Mouse (Mus musculus): ENCODE results near the gene Itgav. TPM values are rescaled to one million over a fixed set of nuclear protein-coding genes. Genes with fewer than 3 reads are reported as not detected.

Itgav gene
- polyA plus RNA-seq, 1 experiment from 2014 or later = 105 TPM

DNA sequence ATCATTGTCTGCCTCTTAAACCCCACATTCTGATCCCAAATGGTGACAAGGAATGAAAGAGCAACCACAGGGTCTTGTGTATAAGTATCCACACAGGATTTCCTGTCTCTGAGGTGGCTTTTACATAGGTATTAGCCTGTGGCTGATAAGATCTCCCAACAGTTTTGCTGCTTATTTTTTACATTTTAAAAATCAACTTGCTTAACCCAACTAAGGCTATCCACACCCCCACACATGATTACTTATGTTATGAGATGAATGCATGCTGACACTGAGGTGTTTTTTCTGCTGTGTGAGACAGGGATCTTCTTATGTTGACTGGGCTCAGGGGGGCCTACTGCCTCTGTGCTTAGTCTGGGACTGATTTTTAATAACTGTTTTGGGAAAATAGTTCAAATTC is 1.3 kb upstream of the Itgav start:
- no peaks in the 10 kb centered on the region for H3K27me3 ChIP-seq (replicated peaks; ENCODE audit: control insufficient read depth, insufficient read depth, low read length)
- H3K4me2 ChIP-seq (ENCODE audit: low read depth, low read length) = peak overlapping the region; percentile 60; the same call in 1 of the 2 replicates
- no peaks in the 10 kb centered on the region for H3K9me3 ChIP-seq (ENCODE audit: control insufficient read depth, low read length)
- H3K27ac ChIP-seq (replicated peaks; ENCODE audit: low read depth, low read length) = 0 out of 2 replicates have a peak overlapping the region, but pooled peaks have one; percentile 97
- peaks cover 13% of the 10 kb centered on the region for H3K4me1 ChIP-seq (ENCODE audit: control insufficient read depth, insufficient read depth, low read length)
- DNase-seq (ENCODE audit: low spot score) = no peak
- H3K36me3 ChIP-seq (ENCODE audit: control insufficient read depth, insufficient read depth, low read length) = no peaks in the 10 kb centered on the region
- H3K9ac ChIP-seq (ENCODE audit: low read depth, low read length) = no peak overlapping the region
- H3K4me3 ChIP-seq (ENCODE audit: low read depth, low read length) = no peak overlapping the region
- no peak for ATAC-seq (ENCODE audit: low read depth)

DNA sequence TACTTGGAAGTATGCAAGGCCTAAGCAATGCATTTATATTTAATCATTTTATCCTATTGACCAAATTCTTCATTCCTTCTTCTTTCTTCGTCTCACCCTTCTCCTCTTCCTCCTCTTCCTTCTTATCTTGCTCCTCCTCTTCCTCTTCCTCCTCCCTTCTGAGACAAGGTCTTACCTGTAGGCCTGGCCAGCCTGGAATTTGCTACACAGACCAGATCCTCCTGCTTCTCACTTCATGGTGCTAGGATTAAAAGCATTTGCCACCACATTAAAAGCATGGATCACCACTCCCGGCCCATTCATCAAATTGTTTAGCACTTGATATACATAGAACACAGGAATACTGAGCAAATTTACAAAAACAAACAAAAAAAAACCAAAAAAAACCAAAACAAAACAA is 851 bp upstream of the Itgav start:
- H3K9me3 ChIP-seq (ENCODE audit: control insufficient read depth, low read length) = no peaks in the 10 kb centered on the region
- no peaks in the 10 kb centered on the region for H3K27me3 ChIP-seq (replicated peaks; ENCODE audit: control insufficient read depth, insufficient read depth, low read length)
- peak overlapping the region; percentile 95 for H3K9ac ChIP-seq (ENCODE audit: low read depth, low read length)
- ATAC-seq (ENCODE audit: low read depth) (no peak), DNase-seq (ENCODE audit: low spot score) (no peak)
- H3K4me3 ChIP-seq (ENCODE audit: low read depth, low read length) = peak overlapping the region; percentile 83
- H3K4me1 ChIP-seq (ENCODE audit: control insufficient read depth, insufficient read depth, low read length) = peaks cover 13% of the 10 kb centered on the region
- WGBS = 27% methylated on average over 2 of the region's 2 CpGs
- H3K4me2 ChIP-seq (ENCODE audit: low read depth, low read length) = peak overlapping the region; percentile 60
- H3K27ac ChIP-seq (replicated peaks; ENCODE audit: low read depth, low read length) = peak overlapping the region; percentile 97
- H3K36me3 ChIP-seq (ENCODE audit: control insufficient read depth, insufficient read depth, low read length) = no peaks in the 10 kb centered on the region

DNA sequence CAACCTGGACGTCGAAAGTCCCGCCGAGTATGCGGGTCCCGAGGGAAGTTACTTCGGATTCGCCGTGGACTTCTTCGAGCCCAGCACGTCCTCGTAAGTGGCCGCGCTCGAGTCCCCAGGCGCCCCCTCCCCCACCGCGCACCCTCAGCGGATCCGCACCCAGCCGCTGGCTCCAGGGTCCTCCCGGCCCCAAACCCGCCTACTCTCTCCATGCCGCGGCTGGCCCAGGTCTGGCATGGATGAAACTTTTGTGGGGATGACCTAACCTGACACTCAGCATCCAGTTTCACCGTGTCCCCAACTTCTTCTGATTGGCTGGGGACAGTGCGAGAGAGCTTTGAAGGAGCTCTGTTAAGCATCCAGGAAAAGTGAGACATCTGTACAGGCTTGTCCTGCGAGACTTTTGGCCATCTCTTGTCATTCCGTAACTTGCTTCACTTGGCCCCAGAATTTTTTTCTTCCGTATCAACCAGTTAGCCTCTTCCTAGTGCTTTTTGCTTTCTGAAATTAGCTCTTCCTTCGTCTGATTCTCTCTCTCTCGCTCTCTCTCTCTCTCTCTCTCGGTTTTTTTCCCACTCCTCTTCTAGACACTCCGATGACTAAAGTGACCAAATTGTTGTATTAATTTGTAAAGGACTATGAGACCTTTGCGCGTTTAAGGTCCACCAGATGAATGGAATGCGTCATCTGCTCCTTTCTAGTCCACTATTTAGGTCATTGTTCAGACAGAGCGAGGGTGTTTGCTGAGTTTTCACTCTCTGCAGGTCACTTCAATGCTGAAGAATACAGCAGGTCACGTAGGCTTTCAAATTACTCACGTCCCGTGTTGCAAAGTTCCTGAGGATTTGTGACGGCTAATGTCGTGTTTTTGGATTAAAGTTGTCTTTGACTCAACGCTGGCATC is 882 bp downstream of the Itgav start:
- Histone ChIP-seq H3K27me3 (replicated peaks; ENCODE audit: control insufficient read depth, insufficient read depth, low read length) (no peaks in the 10 kb centered on the region), H3K9me3 (ENCODE audit: control insufficient read depth, low read length) (no peaks in the 10 kb centered on the region), H3K4me1 (ENCODE audit: control insufficient read depth, insufficient read depth, low read length) (peaks cover 13% of the 10 kb centered on the region), H3K4me3 (ENCODE audit: low read depth, low read length) (peak overlapping the region; percentile 83), H3K4me2 (ENCODE audit: low read depth, low read length) (peak overlapping the region; percentile 60), H3K36me3 (ENCODE audit: control insufficient read depth, insufficient read depth, low read length) (no peaks in the 10 kb centered on the region), H3K27ac (replicated peaks; ENCODE audit: low read depth, low read length) (peak overlapping the region; percentile 97), H3K9ac (ENCODE audit: low read depth, low read length) (peak overlapping the region; percentile 95)
- 4% methylated on average over 37 of the region's 44 CpGs for WGBS
- ATAC-seq (ENCODE audit: low read depth) (peak; percentile 45), DNase-seq (ENCODE audit: low spot score) (peak; percentile 63)

DNA sequence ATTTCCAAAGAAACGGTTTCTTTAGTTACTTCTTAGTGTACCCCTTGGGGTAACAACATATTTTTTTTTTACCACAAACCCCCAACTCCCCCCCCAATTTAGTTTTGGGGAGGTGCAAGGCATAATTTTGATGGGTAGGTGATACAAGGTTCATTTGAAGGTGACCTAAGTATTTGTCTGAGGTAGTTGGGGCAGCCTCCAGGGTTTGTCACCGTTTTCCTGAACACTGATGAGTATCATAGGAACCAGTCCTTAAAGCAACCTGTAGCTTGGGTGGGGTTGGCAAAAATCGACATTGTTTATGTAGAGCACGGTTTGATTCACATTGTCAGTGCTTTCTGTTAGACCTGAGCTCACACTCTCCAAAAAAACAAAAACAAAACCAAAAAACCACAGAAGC is 1.6 kb downstream of the Itgav start:
- H3K9ac ChIP-seq (ENCODE audit: low read depth, low read length) = peak overlapping the region; percentile 95

DNA sequence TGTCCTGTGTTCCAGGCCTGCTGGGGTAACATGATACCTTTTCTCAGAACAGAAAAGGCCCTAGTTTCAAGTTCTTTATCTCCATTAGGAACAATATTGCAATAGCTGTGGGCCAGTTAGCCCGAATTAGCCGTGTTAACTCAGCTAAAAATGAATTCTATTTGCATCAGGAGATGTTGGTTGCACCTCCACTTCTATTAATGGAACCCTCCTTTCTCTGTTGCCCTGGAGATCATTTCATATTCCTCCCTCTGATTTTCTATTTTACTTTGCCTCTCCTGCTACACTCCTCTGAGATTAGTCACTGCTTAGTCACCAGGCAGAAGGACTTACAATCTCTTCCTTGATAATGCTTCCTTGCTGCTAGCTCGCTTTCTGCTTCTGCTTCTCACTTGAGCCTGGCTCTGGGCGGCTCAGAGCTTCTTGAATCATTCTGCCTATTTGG is 4.1 kb downstream of the Itgav start:
- H3K4me1 ChIP-seq (ENCODE audit: control insufficient read depth, insufficient read depth, low read length) = peaks cover 10% of the 10 kb centered on the region
- no peaks in the 10 kb centered on the region for H3K9me3 ChIP-seq (ENCODE audit: control insufficient read depth, low read length)
- H3K4me3 ChIP-seq (ENCODE audit: low read depth, low read length) = no peak overlapping the region
- no peaks in the 10 kb centered on the region for H3K27me3 ChIP-seq (replicated peaks; ENCODE audit: control insufficient read depth, insufficient read depth, low read length)
- no peak overlapping the region for H3K9ac ChIP-seq (ENCODE audit: low read depth, low read length)
- H3K4me2 ChIP-seq (ENCODE audit: low read depth, low read length) = no peak overlapping the region
- H3K27ac ChIP-seq (replicated peaks; ENCODE audit: low read depth, low read length) = no peak overlapping the region
- ATAC-seq (ENCODE audit: low read depth) (no peak), DNase-seq (ENCODE audit: low spot score) (no peak)
- H3K36me3 ChIP-seq (ENCODE audit: control insufficient read depth, insufficient read depth, low read length) = no peaks in the 10 kb centered on the region
- 76% methylated on average over 4 of the region's 4 CpGs for WGBS

More for the DNA sequence above, 1.6 kb downstream of the Itgav start:
- 56% methylated on average over 4 of the region's 4 CpGs for WGBS
- H3K9me3 ChIP-seq (ENCODE audit: control insufficient read depth, low read length) = no peaks in the 10 kb centered on the region
- peak overlapping the region; percentile 60 for H3K4me2 ChIP-seq (ENCODE audit: low read depth, low read length)
- no peak overlapping the region for H3K27ac ChIP-seq (replicated peaks; ENCODE audit: low read depth, low read length)
- peak overlapping the region; percentile 83 for H3K4me3 ChIP-seq (ENCODE audit: low read depth, low read length)
- no peak for DNase-seq (ENCODE audit: low spot score)
- H3K36me3 ChIP-seq (ENCODE audit: control insufficient read depth, insufficient read depth, low read length) = no peaks in the 10 kb centered on the region
- no peaks in the 10 kb centered on the region for H3K27me3 ChIP-seq (replicated peaks; ENCODE audit: control insufficient read depth, insufficient read depth, low read length)
- H3K4me1 ChIP-seq (ENCODE audit: control insufficient read depth, insufficient read depth, low read length) = peaks cover 13% of the 10 kb centered on the region
- no peak for ATAC-seq (ENCODE audit: low read depth)

DNA sequence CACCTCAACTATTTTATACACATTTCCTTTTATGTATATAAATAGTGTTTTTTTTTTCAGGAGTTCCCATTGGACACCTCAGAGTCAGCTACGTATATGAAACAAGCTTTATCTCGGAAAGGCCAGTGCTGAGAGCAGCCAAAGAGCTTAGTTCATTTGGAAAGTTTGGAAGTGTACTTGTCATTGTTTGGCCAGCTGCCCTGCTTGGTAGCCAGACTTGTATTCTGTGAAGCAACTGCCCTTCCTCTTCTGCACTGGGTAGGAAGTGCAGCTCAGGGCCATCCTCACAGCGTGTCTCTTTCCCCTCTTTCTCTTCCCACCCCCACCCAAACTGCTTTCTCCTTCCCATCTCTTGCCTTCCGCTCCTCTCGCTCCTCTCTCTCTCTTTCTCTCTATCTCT is 5.1 kb downstream of the Itgav start:
- H3K27ac ChIP-seq (replicated peaks; ENCODE audit: low read depth, low read length) = no peak overlapping the region
- WGBS = 73% methylated on average over 5 of the region's 5 CpGs
- no peaks in the 10 kb centered on the region for H3K9me3 ChIP-seq (ENCODE audit: control insufficient read depth, low read length)
- DNase-seq (ENCODE audit: low spot score) (peak; percentile 68), ATAC-seq (ENCODE audit: low read depth) (no peak)
- no peak overlapping the region for H3K4me2 ChIP-seq (ENCODE audit: low read depth, low read length)
- H3K4me3 ChIP-seq (ENCODE audit: low read depth, low read length) = no peak overlapping the region
- H3K4me1 ChIP-seq (ENCODE audit: control insufficient read depth, insufficient read depth, low read length) = peaks cover 7% of the 10 kb centered on the region; the same call in 1 of the 2 replicates
- no peak overlapping the region for H3K9ac ChIP-seq (ENCODE audit: low read depth, low read length)
- no peaks in the 10 kb centered on the region for H3K27me3 ChIP-seq (replicated peaks; ENCODE audit: control insufficient read depth, insufficient read depth, low read length)
- H3K36me3 ChIP-seq (ENCODE audit: control insufficient read depth, insufficient read depth, low read length) = no peaks in the 10 kb centered on the region

DNA sequence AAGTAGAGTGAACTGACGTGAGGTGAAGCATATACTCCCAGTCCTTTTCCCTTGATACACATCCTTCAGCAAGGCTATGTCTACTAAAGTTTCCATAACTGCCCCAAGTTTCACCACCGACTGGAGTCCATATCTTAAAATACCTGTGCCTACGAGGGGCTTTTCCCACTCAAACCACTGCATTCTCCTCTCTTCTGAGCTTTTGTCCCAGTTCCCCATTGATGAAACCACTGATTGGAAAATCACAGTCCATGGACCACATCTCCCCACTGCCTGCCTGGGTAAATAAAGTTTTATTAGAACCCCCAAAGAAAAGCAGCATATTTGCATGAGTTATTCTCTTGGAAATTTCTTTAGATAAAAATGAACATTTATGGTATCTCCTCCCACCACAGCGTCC is 8.7 kb downstream of the Itgav start:
- ATAC-seq (ENCODE audit: low read depth) (no peak), DNase-seq (ENCODE audit: low spot score) (no peak)
- Histone ChIP-seq H3K27me3 (replicated peaks; ENCODE audit: control insufficient read depth, insufficient read depth, low read length) (no peaks in the 10 kb centered on the region), H3K9ac (ENCODE audit: low read depth, low read length) (no peak overlapping the region), H3K36me3 (ENCODE audit: control insufficient read depth, insufficient read depth, low read length) (peaks cover 10% of the 10 kb centered on the region), H3K4me1 (ENCODE audit: control insufficient read depth, insufficient read depth, low read length) (no peaks in the 10 kb centered on the region), H3K27ac (replicated peaks; ENCODE audit: low read depth, low read length) (no peak overlapping the region), H3K4me2 (ENCODE audit: low read depth, low read length) (no peak overlapping the region), H3K4me3 (ENCODE audit: low read depth, low read length) (no peak overlapping the region), H3K9me3 (ENCODE audit: control insufficient read depth, low read length) (no peaks in the 10 kb centered on the region)
- 90% methylated on average over 4 of the region's 4 CpGs for WGBS

DNA sequence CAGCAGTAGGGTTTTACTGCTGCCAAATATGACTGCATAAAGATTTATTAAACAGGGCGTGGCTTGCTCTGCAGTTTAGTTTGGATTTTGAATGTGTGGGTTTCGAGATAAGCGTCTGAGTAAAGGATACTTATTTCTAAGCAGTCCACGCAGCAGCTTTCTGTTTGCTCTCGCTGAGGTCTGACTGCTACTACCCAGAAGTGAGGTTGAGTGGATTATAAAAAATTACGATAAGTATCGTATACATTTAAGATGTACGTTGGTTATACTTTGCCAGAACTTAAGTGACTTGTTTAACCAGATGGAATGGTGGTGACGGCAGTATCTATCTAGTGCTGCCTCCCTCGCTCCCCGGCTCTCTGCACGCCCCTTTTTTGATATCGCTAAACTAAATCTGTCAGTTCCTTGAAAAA is 9.8 kb downstream of the Itgav start:
- Histone ChIP-seq H3K4me1 (ENCODE audit: control insufficient read depth, insufficient read depth, low read length) (no peaks in the 10 kb centered on the region), H3K4me2 (ENCODE audit: low read depth, low read length) (no peak overlapping the region), H3K36me3 (ENCODE audit: control insufficient read depth, insufficient read depth, low read length) (peaks cover 17% of the 10 kb centered on the region), H3K27ac (replicated peaks; ENCODE audit: low read depth, low read length) (no peak overlapping the region), H3K9ac (ENCODE audit: low read depth, low read length) (no peak overlapping the region), H3K27me3 (replicated peaks; ENCODE audit: control insufficient read depth, insufficient read depth, low read length) (no peaks in the 10 kb centered on the region), H3K9me3 (ENCODE audit: control insufficient read depth, low read length) (no peaks in the 10 kb centered on the region), H3K4me3 (ENCODE audit: low read depth, low read length) (no peak overlapping the region)
- ATAC-seq (ENCODE audit: low read depth) (no peak), DNase-seq (ENCODE audit: low spot score) (no peak)
- 81% methylated on average over 13 of the region's 13 CpGs for WGBS

DNA sequence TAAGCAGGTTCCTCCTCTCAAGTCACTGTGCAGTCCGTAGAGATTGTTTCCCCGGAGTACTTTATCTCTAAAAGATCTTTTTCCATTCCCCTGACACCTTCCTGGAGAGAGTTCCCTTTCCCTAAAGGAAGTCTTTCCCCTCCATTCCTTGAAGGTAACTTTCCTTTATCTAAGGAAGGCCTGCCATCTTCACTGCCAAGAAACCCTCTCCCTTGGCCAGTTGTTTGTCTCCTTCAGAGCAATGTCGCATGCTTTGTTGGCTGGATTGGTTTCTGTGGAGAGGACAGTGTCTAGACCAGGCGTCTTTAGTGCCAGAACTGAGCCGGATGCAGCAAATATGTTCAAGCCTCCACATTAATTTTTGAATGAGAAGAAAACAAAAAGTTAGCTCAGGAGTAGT is 11.1 kb downstream of the Itgav start:
- H3K4me3 ChIP-seq (ENCODE audit: low read depth, low read length) = no peak overlapping the region
- ATAC-seq (ENCODE audit: low read depth) (no peak), DNase-seq (ENCODE audit: low spot score) (no peak)
- peaks cover 9% of the 10 kb centered on the region; the same call in 1 of the 2 replicates for H3K4me1 ChIP-seq (ENCODE audit: control insufficient read depth, insufficient read depth, low read length)
- H3K9me3 ChIP-seq (ENCODE audit: control insufficient read depth, low read length) = no peaks in the 10 kb centered on the region
- H3K4me2 ChIP-seq (ENCODE audit: low read depth, low read length) = no peak overlapping the region
- H3K27me3 ChIP-seq (replicated peaks; ENCODE audit: control insufficient read depth, insufficient read depth, low read length) = no peaks in the 10 kb centered on the region
- no peak overlapping the region for H3K27ac ChIP-seq (replicated peaks; ENCODE audit: low read depth, low read length)
- H3K36me3 ChIP-seq (ENCODE audit: control insufficient read depth, insufficient read depth, low read length) = peaks cover 17% of the 10 kb centered on the region
- H3K9ac ChIP-seq (ENCODE audit: low read depth, low read length) = no peak overlapping the region
- WGBS = 81% methylated on average over 5 of the region's 5 CpGs

Measured in embryonic facial prominence, embryonic 14.5 days (tissue).